Mouse (Mus musculus) neural tube, embryonic 10.5 days (tissue): ENCODE results near the gene Tunar.

Source experiments
- DNase-seq: peaks from one replicate; pipeline ENCODE4 v3.0.0-alpha.2; 2017; ENCODE audit warnings: low spot score; ENCODE audit errors: extremely low spot score

Gene Tunar

GRCm38 (mm10) chr12:105398172-105398571 is 64.5 kb downstream of the Tunar start:
- DNase-seq, result no peak

GRCm38 (mm10) chr12:105403742-105404141 is 70.1 kb downstream of the Tunar start:
- no peak for DNase-seq

GRCm38 (mm10) chr12:105406008-105406407 is 72.3 kb downstream of the Tunar start:
- DNase-seq, result no peak

DNA sequence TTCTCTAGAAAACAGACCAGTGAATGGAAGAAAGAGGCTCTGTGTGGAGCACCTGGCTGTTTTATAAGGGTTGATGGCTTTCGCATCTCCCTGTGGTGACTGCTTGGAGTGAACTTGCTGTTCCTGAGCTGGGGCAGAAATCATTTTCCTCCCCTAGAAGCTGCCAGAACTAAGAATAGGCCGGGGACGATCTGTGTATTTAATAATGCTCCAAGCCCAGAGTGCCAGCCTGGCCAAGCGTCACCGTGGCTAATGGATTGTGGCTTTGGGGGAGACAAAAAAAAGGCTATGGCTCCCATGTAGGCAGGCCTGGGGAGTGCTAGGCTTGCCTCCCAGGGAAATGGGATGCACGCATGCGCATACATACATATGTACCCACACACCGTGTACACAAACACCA is 80.2 kb downstream of the Tunar start:
- no peak for DNase-seq

DNA sequence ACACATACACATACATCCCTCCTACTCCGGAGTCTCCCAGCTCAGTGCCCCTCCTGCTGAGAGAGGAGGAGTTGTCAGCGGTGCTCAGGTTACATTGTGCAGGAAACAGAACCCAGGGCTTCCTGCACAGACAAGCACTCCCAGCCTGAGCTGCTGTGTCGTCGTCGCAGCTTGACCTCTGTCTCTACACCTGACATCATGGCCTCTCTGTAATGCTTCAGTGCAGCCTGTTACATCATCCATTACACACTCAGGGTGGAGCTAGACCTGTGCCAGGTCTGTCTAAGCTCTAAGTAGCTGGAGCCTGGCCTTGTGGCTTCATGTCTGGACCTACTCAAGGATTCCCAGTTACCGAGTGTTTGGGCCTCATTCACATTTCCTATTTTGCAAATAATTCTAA is 86.8 kb downstream of the Tunar start:
- DNase-seq, result no peak

DNA sequence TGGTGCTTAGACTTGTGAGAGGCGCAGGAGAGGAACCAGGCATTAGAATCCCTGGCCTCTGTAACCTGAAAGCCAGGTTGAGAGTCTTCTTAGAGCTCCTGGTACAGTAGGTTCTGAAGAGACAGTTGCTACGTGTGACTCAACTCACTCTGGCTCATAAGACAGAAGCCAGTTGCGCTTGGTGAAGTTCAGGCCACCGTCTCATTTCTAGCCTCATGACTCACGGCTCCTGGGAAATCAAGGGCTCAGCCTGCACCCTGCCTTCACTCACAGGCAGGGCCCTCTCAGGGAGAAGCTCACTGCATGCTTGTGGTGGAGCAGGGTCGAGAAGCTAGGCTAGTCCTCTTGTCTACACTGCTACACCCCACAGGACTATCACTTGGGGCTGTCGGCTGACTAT is 92.9 kb downstream of the Tunar start:
- DNase-seq, result no peak

- DNase-seq, result peak; percentile 64
Measured at GRCm38 (mm10) chr12:105427039-105427757, 93.5 kb downstream of the Tunar start.

DNA sequence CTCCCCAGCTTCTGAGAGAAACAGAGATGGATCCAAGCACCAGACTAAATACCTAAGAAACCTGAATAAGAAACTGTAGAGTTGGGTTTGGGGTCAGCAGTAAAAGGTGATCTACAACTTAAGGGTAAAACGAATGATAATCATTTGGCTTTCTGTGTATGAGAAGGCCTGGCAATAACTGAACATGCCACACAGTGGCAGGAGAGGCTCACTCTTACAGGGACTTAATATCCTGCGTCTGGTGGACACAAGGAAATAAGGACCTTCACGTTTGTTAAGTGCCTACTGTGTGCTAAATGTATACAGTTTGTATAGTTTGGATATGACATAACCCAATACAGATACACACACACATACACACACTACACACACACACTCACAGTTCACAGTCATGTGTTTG is 98.2 kb downstream of the Tunar start:
- no peak for DNase-seq

DNA sequence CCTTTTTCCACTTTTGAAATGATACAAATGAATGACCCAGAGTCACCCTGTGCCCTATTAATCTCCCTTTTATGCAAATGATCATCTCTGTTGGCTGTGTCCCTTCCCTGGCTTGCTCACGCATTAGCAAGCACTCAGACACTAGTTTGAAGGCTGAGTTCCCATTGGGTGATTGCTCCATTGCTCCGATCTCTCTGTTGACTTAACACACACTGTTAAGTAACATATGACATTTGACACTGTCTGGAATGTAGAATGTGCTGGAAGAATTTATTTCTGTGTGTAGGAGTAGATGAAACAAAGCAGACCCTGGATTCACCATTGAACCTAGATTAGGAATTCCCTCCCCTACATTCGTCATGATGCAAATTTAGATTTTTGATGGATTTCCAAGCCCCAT is 99.1 kb downstream of the Tunar start:
- no peak for DNase-seq
